Mouse (Mus musculus) ES-CJ7 (cell line): Measurements from ENCODE around the gene Dars2.

Experiments
- DNase-seq: peaks from one replicate; pipeline ENCODE4 v3.0.0; 2011; ENCODE audit warnings: low read depth, low spot score

Gene Dars2

DNA sequence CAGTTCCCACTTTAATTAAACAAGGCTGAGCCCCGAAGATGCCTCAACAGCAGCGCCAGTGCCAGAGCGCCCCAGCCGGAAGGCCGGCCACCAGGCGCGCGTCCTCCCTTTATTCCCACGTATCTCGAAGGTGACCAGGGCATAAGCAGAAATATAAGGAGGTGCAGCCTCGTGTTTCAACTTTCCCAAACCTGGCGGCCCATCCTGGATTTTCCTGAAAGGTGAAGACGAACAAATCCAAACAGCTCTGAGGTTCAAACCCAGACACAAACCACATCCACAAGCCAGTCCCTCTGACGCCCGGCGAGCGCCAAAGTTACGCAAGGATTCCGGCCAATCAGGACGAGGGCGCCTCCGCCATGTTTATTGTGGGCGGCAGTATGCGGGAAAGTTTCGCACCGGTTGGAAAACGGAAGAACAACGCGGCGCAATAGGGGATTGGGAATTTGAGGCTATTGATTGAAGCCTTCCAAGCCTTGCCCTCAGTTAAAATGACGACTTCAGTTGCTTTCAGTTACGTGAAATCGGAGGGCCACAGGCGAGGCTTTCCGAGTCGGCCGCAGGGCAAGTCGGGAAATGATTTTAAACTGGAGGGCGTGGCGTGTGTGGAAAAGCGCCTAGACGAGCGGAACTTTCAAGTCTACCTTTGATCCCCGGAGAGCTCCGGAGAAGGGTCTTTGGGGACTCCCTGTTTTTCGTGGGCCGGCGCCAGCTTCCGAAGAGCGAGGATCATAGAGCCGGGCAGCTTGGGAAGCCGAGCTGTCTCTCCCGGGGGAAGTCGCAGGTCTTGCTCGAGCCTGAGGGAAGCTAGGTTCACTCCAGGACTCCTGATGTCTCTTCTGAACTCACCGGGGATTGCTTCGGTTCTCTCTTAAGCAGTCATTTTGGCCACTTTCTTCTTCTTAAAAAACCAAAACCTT is at the start of gene Dars2, which contains the start of gene Cenpl:
Gene Dars2, minus strand, starts transcription at position 307 of the 920 bp plus-strand sequence.
Gene Cenpl, plus strand, starts transcription at position 362 of the 920 bp plus-strand sequence.
- DNase-seq = peak; percentile 100

DNA sequence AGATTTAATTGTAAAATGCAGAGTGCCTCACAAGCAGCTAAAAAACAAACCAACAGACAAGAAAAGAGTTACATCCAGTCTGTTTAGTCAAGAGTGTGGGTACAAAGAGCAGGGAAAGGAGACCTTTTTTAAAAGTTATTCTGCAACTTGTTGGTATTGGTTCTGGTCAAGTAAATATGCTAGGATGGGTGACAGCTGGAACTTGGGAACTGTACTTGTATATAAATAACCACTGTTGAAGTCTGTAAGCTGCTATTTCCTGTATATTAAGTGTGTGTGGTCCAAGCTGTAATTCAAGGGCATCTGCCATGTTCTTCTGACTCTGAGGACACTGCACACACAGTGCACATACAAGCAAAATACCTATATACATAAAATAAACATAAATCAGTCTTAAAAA is 44.1 kb upstream of the Dars2 start:
- DNase-seq = no peak

DNA sequence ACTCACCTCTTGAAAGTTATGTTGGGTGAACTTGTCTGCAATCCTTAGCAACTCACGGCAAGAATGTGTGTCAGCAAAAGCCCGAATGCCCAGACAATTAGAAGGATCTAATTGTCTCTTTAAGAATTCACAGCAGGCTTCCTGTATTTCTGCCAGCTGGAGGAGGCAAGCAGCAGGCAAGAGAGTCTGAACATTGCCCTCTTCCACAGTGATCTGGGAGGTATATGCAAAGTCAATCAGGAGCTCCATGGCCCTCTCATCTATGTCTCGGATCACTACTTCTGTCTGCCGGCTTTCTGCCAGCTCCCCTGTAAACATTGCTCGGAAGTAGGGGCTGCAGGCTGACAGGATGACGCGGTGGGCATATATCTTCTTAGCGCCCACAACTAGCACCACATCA is 38.8 kb upstream of the Dars2 start:
- DNase-seq = no peak

DNA sequence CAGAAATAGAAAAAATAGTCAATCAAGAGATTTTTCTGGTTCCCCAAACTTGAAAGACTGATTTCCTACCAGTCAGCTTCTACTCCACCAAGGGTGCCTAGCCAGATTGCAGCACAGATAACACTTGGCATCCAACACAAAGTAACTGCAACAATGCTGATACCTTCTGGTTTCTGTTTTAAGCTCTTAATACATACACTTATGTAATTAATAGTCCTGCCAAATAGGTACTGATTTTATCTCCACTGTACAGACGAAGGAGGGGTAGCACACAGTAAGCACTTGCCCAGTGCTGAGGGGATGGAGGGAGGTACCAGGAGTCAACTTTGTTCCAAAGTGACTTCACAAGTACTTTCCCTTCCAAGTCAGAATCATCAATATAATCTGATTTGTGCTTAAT is 33.4 kb upstream of the Dars2 start:
- DNase-seq = no peak

DNA sequence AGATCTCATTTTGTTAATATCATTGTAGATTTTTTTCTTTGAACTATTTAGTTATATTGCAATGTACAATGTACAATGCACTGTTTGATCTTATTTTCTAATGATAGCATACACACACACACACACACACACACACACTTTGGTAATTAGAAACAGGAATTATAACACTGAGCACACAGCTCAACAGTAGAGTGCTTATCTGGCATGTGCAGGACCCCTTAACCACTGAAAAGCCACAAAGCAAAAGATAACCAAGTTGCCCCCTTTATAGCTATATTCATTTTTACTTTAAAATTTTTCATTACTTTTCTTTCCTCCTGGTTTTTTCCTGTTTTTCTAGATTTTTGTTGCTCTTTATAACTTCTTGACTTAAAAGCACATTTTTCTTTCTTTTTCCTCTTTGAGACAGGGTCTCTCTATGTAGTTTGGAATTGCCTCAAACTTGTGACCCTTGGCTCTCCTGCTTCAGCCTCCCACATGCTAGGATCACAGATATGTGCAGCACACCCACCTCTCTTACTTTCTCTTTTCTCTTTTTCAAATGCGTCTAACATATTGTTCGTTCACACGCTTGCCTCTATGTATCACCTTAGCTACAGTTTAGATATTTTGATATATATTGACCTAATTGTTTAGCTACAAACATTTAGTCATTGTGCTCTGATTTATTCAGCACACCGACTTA is 29.4 kb upstream of the Dars2 start:
- DNase-seq = no peak

DNA sequence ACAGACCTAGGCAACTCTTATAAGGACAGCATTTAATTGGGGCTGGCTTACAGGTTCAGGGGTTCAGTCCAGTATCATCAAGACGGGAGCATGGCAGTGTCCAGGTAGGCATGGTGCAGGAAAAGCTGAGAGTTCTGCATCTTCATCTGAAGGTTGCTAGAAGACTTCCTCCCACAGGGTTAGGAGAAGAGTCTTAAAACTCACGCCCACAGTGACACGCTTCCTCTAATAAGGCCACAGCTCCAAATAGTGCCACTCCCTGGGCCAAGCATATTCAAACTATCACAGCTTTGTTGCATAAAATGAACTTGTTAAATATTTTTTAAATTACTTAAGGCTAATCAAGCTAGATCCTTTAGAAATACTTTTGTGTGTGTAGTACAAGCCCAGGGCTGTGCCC is 6.8 kb upstream of the Dars2 start:
- no peak for DNase-seq

DNA sequence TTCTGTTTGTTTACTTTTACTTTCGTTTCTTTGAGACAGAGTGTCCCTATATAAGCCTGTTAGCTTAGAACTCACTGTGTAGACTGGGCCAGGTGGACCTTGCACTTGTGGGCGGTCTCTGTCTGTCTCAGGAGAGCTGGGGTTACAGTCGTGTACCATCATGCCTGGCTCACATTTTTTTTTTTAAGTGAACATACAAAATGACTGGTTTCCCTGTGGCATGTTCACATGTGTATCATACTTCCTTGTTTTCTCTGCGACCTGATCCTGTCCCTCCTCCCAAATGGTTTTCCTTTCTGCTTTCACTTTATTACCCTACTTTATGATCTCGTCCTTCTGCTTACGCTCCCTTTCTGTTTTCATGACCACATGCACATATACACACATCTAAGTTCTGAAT is 5.8 kb upstream of the Dars2 start:
- DNase-seq = no peak

DNA sequence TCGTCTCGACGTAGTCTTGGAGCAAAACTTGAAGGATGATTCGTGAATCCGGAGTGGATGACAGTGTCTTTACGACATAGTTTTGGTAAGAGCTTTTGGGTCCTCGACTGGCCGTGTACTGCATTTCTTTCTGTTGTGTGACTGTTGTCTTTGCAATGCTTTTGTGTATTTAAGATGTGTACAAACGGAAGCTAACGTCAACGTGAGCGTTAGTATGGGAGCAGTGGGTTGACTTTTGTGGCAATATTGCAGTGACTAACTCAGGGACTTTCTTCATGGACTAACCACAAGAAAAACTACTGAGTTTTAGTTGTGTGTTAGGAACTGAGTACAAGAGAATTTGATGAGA is 788 bp upstream of the Dars2 start:
- DNase-seq = no peak

DNA sequence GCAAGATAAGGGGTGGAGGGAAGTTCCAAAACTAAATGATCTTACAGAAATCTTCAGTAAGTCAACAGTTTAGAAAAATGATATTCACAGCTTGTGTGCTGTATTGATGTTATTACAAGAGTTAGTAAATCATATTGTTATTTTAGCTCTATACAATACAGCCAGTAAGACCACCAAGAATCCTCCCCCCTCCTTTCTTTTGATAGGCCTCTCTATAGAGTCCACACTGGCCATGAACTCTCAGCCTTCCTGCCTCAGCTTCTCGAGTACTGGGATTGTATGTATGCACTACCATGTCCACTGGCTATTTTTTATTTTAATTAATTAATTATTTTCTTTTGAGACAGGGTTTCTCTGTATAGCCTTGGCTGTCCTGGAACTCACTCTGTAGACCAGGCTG is 7.1 kb downstream of the Dars2 start:
- DNase-seq = no peak

DNA sequence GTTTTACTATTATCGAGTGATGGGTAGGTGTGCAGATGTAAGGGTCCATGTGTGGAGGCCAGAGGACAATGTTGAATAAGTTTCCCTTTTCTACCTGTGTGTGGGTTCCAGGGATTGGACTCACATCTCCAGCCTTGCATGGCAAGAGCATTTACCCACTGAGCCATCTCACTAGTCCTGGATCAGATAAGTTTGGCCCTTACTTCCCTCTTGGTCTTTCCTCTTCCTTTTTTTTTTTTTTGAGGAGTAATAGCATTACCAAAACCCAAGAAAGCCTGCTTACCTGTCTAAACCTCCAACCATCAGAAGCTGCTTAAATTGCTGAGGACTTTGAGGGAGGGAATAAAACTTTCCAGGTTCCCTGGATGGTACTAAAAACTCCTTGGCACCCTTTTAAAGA is 13.3 kb downstream of the Dars2 start:
- no peak for DNase-seq

DNA sequence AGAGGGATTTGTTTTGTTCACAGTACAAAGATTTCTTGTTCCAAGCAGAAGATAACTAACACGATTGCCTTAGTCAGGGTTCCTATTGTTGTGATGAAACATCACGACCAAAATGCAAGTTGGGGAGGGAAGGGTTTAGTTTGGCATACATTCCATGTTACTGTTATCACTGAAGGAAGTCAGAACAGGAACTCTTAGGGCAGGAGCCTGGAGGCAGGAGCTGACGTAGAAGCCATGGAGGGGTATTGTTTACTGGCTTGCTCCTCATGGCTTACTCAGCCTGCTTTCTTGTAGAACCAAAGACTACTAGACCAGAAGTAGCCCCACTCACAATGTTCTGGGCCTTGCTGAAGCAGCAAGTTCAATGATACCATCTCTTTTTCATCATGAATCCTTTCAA is 23.5 kb downstream of the Dars2 start:
- DNase-seq = no peak

DNA sequence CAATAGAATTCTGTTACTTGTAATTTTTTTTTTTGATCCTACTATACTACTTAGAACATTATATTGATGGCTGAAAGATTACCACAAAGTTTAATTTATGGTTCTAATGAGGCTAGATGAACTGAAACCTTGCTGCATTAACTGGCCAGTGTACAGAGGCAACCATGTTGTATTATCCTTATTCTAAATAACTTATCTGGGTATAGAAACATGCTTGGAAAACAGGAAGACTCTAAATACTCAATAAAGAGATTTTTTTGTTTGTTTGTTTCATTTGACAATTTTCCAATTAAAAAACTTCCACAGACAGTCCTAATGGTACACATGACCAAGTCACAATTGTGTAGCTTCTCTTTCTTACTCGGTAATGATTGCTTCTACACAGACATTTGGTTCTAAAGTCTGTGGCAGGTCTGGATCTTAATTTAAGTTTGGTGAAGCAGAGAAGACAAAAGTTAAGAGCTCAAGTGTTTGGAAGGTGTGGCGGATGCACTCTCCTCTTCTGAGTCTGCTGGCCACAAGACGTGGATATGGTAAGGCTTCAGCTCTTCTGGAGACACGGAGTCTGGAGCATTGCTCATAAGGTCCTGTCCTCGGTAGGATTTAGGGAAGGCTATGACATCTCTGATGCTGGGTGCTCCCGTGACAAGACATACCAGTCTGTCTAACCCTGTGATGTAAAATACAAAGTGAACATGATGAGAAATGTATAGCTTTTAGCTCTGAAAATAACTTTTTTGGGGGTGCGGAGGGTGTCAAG is 29.0 kb downstream of the Dars2 start:
- peak; percentile 46 for DNase-seq

DNA sequence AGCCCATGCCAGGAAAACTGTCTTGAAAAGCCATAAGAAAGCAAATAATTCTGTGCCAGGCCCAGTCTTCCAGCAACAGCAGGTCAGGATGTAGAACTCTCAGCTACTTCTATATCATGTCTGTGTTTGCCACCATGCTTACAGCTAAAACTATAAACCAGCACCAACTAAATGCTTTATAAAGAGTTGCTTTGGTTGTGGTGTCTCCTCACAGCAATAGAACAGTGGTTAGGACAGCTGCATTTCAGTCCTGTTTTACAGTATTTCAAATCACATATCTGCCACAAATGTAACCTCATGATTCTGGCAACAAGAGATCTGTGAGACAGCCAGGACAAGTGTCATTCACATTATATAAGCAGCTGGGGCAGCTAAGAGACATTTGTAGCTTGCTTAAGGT is 29.6 kb downstream of the Dars2 start:
- peak; percentile 69 for DNase-seq

DNA sequence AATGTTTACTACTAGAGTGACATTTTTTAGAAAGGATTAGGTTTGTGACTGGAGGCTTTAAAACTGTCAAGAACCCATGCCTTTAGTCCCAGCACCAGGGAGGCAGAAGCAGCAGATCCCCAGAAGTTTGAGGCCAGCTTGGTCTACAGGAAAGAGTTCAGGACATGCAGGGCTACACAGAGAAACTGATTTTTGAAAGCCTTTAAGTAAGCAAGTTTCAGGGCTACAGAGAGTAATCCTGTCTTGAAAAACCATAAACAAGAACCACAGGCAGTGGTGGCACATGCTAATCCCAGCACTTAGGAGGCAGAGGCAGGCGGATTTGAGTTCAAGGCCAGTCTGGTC is 30.1 kb downstream of the Dars2 start:
- peak; percentile 71 for DNase-seq

DNA sequence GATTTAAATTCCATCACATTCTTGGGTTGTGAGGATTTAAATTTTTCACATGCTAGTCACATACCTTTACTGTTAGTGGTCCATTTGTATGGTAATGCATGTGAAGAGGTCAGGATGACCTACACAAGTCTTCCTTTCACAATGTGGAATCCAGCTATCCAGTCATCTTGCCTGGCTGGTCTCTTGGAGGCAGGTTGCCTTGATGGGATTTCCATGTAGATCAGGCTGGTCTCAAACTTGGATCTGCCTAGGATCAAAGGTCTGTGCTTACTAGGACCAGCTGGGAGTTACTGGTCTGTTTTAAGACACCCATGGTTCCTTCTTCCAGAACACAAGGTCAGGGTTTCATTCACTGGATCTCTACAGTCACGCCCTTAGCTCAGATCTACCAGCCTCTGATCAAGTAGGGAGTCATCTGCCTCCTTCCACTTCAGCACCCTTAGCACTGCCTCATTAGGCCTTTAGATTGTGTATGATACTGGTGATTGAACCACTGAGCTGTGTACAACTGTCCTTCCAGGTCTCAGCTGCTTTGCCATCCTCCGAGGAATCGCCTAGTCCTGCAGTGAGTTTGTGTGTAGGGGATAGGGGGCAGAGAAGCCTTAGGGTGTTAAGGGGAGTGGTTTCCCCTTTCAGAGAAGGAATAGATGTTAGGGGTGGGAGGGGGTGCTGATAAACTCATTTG is 30.6 kb downstream of the Dars2 start:
- DNase-seq = peak; percentile 84

DNA sequence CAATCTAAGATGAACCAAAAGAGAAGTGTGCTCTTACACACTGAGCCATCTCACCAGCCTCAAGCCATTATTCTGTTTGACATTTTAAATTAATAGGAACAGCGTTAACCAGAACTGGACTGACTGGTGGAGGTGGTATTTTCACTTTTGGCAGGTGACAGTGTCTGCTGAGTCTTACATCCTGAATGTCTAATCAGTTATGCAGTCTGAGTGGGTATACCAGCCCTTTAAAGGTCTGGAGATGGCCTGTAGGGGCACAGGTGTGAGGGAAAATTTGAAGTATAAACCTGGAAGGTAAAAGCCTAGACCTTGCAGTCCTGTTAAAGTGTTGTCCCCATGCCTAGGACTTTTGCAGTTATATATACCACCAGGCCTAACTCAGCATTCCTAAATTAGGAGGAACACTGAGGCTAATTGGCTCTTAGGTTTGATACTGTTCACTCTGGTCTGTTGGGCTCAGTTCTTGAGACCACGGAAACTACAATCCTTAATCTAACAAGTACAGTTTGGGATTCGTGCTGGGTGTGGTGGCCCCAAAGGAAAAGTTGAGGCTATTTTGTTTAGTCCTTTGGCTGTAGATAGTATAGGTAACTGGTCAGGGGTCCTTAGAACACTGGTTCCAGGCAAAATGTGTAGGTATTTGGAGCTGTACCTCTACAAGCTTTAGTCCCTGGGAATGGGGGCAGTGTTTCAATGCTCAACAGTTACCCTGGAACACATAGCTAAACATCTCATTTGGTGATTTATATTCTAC is 31.3 kb downstream of the Dars2 start:
- DNase-seq = no peak

DNA sequence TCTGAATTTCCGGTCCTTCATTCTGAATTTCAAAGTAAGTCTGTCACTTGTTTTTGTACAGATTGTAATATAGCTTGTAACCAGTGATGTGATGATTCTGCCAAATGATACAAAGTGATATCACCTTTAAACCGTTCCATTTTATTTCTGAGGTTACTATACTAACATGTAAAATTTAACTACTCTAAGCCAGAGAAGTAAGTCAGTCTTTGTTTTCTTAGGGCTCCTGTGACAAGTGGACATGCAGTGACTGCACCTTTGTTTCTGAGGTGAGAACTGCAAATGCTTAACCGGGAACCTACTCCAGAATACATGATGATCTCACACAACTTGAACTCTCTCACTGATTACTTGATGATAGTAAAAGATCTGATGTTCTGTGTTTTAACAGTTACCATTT is 32.5 kb downstream of the Dars2 start:
- no peak for DNase-seq

DNA sequence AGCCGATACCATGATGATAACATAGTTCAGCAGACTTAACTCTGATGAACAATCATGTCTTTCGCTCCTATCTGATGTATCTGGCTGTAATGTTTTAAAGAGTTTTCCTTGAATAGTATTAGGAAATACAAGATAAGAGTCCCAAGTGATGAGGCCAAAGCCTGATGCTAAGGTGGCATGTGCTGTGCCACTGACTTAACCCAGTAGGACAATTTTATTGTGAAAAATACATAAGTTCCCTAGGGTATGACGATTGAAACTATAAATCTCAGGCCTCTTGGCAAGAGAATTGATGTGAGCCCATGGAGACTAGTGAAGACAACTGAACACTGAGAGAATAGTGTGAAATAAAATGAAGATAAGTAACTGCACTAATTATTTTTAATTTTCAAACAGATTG is 32.9 kb downstream of the Dars2 start:
- DNase-seq = no peak

DNA sequence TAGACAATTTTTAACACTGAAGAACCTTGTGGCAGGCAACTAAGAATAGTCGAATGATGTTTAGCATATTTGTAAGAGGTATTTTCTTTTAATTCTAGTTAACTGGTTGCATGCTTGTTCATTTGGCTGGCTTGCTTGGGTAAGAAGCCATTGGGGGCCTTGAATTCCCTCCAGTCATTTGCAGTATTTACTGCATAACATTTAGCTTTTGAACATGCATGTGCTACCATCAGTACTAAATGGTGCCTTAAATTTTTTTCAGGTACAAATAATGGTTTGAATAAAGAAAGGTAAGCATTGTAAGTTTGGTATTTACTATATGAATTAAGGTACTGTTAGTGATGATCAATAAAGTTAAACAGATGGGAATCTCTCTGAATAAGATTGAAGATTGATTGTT is 33.4 kb downstream of the Dars2 start:
- DNase-seq = no peak

DNA sequence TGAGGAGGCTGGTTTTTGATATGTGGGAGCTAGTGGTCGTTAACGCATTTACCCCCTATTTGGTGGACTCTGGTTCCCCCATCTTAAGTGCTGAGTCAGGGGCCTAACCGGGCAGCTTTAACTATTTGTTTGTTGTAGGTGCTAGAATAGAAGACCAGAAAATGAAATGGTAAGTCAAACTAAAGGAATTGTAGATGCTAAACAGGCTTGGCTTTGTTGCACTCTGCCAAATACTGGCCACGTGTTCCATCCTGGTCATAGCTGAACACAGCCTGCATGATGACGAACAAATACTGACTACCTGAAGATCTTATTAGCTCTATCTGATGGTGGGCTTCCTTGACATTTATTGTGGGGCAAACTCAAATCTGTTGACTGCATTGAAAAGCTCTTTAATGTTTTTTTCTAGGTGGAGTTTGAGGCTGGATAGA is 34.0 kb downstream of the Dars2 start:
- DNase-seq = peak; percentile 56

DNA sequence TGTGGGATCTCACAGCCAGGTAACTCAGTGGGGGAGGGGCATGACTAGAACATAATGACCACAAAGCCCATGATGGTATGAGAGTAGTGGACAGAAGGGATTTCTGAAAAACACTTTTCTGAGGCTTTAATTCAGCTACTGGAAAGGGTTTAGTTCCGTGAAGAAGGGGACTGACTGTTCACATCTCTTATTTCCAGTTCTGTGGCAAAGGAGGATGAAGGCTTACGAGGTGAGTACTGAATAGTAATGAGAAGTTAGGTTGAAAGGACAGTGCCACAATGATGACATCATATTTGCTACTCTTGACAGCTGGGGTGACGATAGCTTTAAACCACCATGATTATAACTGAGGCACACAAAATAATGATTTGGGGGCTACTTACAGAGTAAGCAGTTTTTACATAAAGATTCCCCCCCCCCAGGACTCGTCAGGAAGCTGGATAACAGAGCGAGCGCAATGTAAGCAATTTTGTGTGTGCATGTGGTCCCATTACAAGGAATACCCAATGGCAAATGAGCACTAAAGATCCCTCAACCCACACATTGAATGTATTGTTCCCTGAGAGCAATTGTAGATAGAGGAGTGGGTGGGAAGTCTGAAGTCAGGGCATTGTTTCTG is 34.6 kb downstream of the Dars2 start:
- peak; percentile 73 for DNase-seq
